Mouse (Mus musculus): Measurements from ENCODE around the gene Gm20388.

Gene Gm20388

GRCm38 (mm10) chr8:123685477-123685876 lies 3774.8 kb downstream of the Gm20388 start:
- no peak for DNase-seq

- no peak for DNase-seq
Measured at GRCm38 (mm10) chr8:123687826-123688225, 3777.2 kb downstream of the Gm20388 start.

- DNase-seq = no peak
Measured at GRCm38 (mm10) chr8:123692165-123692962, 3781.7 kb downstream of the Gm20388 start.

GRCm38 (mm10) chr8:123696167-123696566 lies 3785.5 kb downstream of the Gm20388 start:
- DNase-seq = no peak

GRCm38 (mm10) chr8:123697329-123697728 lies 3786.7 kb downstream of the Gm20388 start:
- no peak for DNase-seq

- DNase-seq = no peak
Measured at GRCm38 (mm10) chr8:123700399-123701070, 3789.9 kb downstream of the Gm20388 start.

GRCm38 (mm10) chr8:123701952-123702587 lies 3791.4 kb downstream of the Gm20388 start:
- peak; percentile 84 for DNase-seq

GRCm38 (mm10) chr8:123705376-123705775 lies 3794.7 kb downstream of the Gm20388 start:
- no peak for DNase-seq

- no peak for DNase-seq
Measured at GRCm38 (mm10) chr8:123707137-123707536, 3796.5 kb downstream of the Gm20388 start.

GRCm38 (mm10) chr8:123708729-123709128 lies 3798.1 kb downstream of the Gm20388 start:
- no peak for DNase-seq

- DNase-seq = no peak
Measured at GRCm38 (mm10) chr8:123710335-123710734, 3799.7 kb downstream of the Gm20388 start.

- no peak for DNase-seq
Measured at GRCm38 (mm10) chr8:123714451-123714850, 3803.8 kb downstream of the Gm20388 start.

GRCm38 (mm10) chr8:123715916-123716592 lies 3805.4 kb downstream of the Gm20388 start:
- peak; percentile 39 for DNase-seq

GRCm38 (mm10) chr8:123717104-123717503 lies 3806.5 kb downstream of the Gm20388 start:
- peak; percentile 44 for DNase-seq

- DNase-seq = peak; percentile 87
Measured at GRCm38 (mm10) chr8:123717516-123718490, 3807.2 kb downstream of the Gm20388 start.

GRCm38 (mm10) chr8:123718752-123719151 lies 3808.1 kb downstream of the Gm20388 start:
- DNase-seq = no peak

GRCm38 (mm10) chr8:123719280-123719679 lies 3808.6 kb downstream of the Gm20388 start:
- DNase-seq = no peak

GRCm38 (mm10) chr8:123719811-123720210 lies 3809.2 kb downstream of the Gm20388 start:
- no peak for DNase-seq

GRCm38 (mm10) chr8:123720471-123721001 lies 3809.9 kb downstream of the Gm20388 start:
- DNase-seq = no peak

GRCm38 (mm10) chr8:123722245-123722644 lies 3811.6 kb downstream of the Gm20388 start:
- DNase-seq = no peak

GRCm38 (mm10) chr8:123724752-123725151 lies 3814.1 kb downstream of the Gm20388 start:
- no peak for DNase-seq

GRCm38 (mm10) chr8:123725261-123725660 lies 3814.6 kb downstream of the Gm20388 start:
- no peak for DNase-seq
